Mouse (Mus musculus) gastrocnemius, postnatal 25 days (tissue): ENCODE data around the gene Slc47a2. TPM values are rescaled to one million over a fixed set of nuclear protein-coding genes. Genes with fewer than 3 reads are reported as not detected.

Experiments used
- DNase-seq: peaks from one replicate; pipeline ENCODE4 v3.0.0; 2022
- total RNA-seq, 2 experiments: library from RNA; stranded (reverse); gene quantifications; 1 replicate in 1 of 2; 2 replicates in 1 of 2; pipeline ENCODE4 v1.2.3; 2021

Gene Slc47a2
- total RNA-seq, 2 experiments from 2014 or later, result not detected

GRCm38 (mm10) chr11:61278445-61279077, 64.1 kb downstream of the Slc47a2 start:
- no peak for DNase-seq

GRCm38 (mm10) chr11:61277937-61278336, 64.7 kb downstream of the Slc47a2 start:
- no peak for DNase-seq

- no peak for DNase-seq
Measured at GRCm38 (mm10) chr11:61276482-61276881, 66.2 kb downstream of the Slc47a2 start.

- DNase-seq, result no peak
Measured at GRCm38 (mm10) chr11:61275106-61275505, 67.6 kb downstream of the Slc47a2 start.

GRCm38 (mm10) chr11:61274421-61274820, 68.2 kb downstream of the Slc47a2 start:
- no peak for DNase-seq

GRCm38 (mm10) chr11:61273928-61274327, 68.7 kb downstream of the Slc47a2 start:
- no peak for DNase-seq

GRCm38 (mm10) chr11:61271612-61272011, 71.0 kb downstream of the Slc47a2 start:
- DNase-seq, result no peak

GRCm38 (mm10) chr11:61270406-61270805, 72.3 kb downstream of the Slc47a2 start:
- DNase-seq, result no peak

- no peak for DNase-seq
Measured at GRCm38 (mm10) chr11:61268626-61269349, 73.9 kb downstream of the Slc47a2 start.

- peak; percentile 93 for DNase-seq
Measured at GRCm38 (mm10) chr11:61266551-61267533, 75.8 kb downstream of the Slc47a2 start, which contains the start of gene Aldh3a2. Gene Aldh3a2, minus strand, starts transcription at chr11:61267464.

- DNase-seq, result no peak
Measured at GRCm38 (mm10) chr11:61263841-61264240, 78.8 kb downstream of the Slc47a2 start.

- no peak for DNase-seq
Measured at GRCm38 (mm10) chr11:61262516-61262915, 80.1 kb downstream of the Slc47a2 start.

GRCm38 (mm10) chr11:61259106-61259505, 83.6 kb downstream of the Slc47a2 start:
- no peak for DNase-seq

- DNase-seq, result no peak
Measured at GRCm38 (mm10) chr11:61252807-61253206, 89.9 kb downstream of the Slc47a2 start.

GRCm38 (mm10) chr11:61251741-61252140, 90.9 kb downstream of the Slc47a2 start:
- DNase-seq, result no peak

Other genes starting within 250 kb of the Slc47a2 start
- gene Tnfrsf13b, start 216.1 kb downstream of the Slc47a2 start, total RNA-seq, result under 1 TPM; 0.20 to 0.75 TPM
- gene Usp22, start 167.8 kb downstream of the Slc47a2 start, total RNA-seq, result 10 to 100 TPM; 14.0 TPM
- gene Aldh3a1, start 135.3 kb downstream of the Slc47a2 start, total RNA-seq, result under 1 TPM; 0.15 to 0.21 TPM
- 10 to 100 TPM; 12.6 to 12.8 TPM for gene Aldh3a2, start 75.4 kb downstream of the Slc47a2 start, total RNA-seq
- gene Slc47a1, start 35.5 kb upstream of the Slc47a2 start, total RNA-seq, result 10 to 100 TPM; 16.1 to 20.7 TPM
- gene Rnf112, start 111.3 kb upstream of the Slc47a2 start, total RNA-seq, result under 1 TPM; 0.21 to 0.33 TPM
- 10 to 100 TPM; 41.9 to 52.4 TPM for gene Mfap4, start 142.6 kb upstream of the Slc47a2 start, total RNA-seq
- gene Mapk7, start 151.5 kb upstream of the Slc47a2 start, total RNA-seq, result 1 to 10 TPM; 3.2 to 4.5 TPM
- 1 to 10 TPM; 5.5 to 7.4 TPM for gene B9d1, start 162.3 kb upstream of the Slc47a2 start, total RNA-seq
- gene Epn2, start 236.8 kb upstream of the Slc47a2 start, total RNA-seq, result 10 to 100 TPM; 15.0 to 15.5 TPM